Mouse (Mus musculus): ENCODE measurements around the gene Olfr1420. TPM values are rescaled to one million over a fixed set of nuclear protein-coding genes. Genes with fewer than 3 reads are reported as not detected.

The Olfr1420 gene
- total RNA-seq, 2 experiments from 2014 or later: not detected

Small RNA genes lying within 50 kb of the gene (microRNA-seq; reads per million reads assigned to microRNA genes)
- gene Mir6994: 3.3 reads per million, percentile 7 among the genes with 10 or more reads in this experiment

Other genes with a start within 250 kb of the Olfr1420 start
- gene Ms4a3, start 245.7 kb upstream of the Olfr1420 start, total RNA-seq (2021): not detected
- gene Oosp2, start 226.0 kb upstream of the Olfr1420 start, total RNA-seq (2021): not detected
- not detected for gene Oosp1, start 195.4 kb upstream of the Olfr1420 start, total RNA-seq (2021)
- not detected for gene Oosp3, start 189.5 kb upstream of the Olfr1420 start, total RNA-seq (2021)
- gene Gif, start 139.0 kb upstream of the Olfr1420 start, total RNA-seq (2021): not detected
- gene Mrpl16, start 116.2 kb upstream of the Olfr1420 start, total RNA-seq (2021): 10 to 100 TPM; 40.6 to 42.7 TPM
- 10 to 100 TPM; 22.9 to 30.1 TPM for gene Stx3, start 67.2 kb upstream of the Olfr1420 start, total RNA-seq (2021)
- not detected for gene Olfr1417, start 47.3 kb upstream of the Olfr1420 start, total RNA-seq (2021)
- not detected for gene Olfr1418, start 25.5 kb upstream of the Olfr1420 start, total RNA-seq (2021)
- gene Olfr1419, start 11.5 kb upstream of the Olfr1420 start, total RNA-seq (2021): not detected
- 10 to 100 TPM; 18.5 to 19.6 TPM for gene Patl1, start 25.8 kb downstream of the Olfr1420 start, total RNA-seq (2021)
- 10 to 100 TPM; 55.5 to 59.1 TPM for gene Osbp, start 79.4 kb downstream of the Olfr1420 start, total RNA-seq (2021)
- not detected for gene Olfr1423, start 154.8 kb downstream of the Olfr1420 start, total RNA-seq (2021)
- gene Olfr1424, start 176.1 kb downstream of the Olfr1420 start, total RNA-seq (2021): not detected
- not detected for gene Olfr1425, start 191.2 kb downstream of the Olfr1420 start, total RNA-seq (2021)
- gene Olfr1426, start 205.4 kb downstream of the Olfr1420 start, total RNA-seq (2021): not detected
- gene Olfr1427, start 216.8 kb downstream of the Olfr1420 start, total RNA-seq (2021): not detected
- gene Olfr1428, start 229.3 kb downstream of the Olfr1420 start, total RNA-seq (2021): not detected
- gene Olfr76, start 236.6 kb downstream of the Olfr1420 start, total RNA-seq (2021): not detected

Measured in left cerebral cortex, postnatal 36 days (tissue).